Mouse (Mus musculus) liver, embryonic 14.5 days (tissue): Measurements from ENCODE around the gene Clcnka.

Experiments
- CTCF ChIP-seq: IDR thresholded peaks from 2 replicates; pipeline ENCODE4 v1.5.1; 2016; ENCODE audit warnings: antibody characterized with exemption, low read depth, control low read depth
- EP300 ChIP-seq: IDR thresholded peaks from 2 replicates; pipeline ENCODE4 v1.6.1; 2016; ENCODE audit warnings: antibody characterized with exemption, low read depth

DNA sequence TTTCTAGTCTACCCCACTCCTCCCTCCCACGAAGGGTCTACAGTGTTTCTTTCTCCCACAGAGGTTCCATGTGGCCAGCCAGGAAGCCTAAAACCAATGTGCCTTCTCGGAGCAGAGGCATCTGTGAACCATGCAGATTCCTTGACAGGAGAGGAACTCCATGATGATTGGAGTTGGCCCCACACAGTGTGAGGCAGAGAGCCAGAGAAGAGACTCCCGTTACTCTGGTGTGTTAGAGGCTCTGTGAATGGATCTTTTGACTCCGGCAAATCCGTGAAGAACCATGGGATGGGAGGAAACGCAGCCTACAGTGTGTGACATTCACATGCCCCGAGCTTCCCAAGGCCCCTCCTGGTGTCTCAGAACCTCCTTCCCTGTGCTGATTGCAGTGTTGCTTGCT is 55.0 kb downstream of the Clcnka start:
- TF ChIP-seq CTCF = no peak
- TF ChIP-seq EP300 = no peak
